Mouse (Mus musculus): ENCODE measurements around the gene Plcb3. TPM values are rescaled to one million over a fixed set of nuclear protein-coding genes. Genes with fewer than 3 reads are reported as not detected.

Plcb3 gene
- polyA plus RNA-seq, 1 experiment, result 31.5 TPM

DNA sequence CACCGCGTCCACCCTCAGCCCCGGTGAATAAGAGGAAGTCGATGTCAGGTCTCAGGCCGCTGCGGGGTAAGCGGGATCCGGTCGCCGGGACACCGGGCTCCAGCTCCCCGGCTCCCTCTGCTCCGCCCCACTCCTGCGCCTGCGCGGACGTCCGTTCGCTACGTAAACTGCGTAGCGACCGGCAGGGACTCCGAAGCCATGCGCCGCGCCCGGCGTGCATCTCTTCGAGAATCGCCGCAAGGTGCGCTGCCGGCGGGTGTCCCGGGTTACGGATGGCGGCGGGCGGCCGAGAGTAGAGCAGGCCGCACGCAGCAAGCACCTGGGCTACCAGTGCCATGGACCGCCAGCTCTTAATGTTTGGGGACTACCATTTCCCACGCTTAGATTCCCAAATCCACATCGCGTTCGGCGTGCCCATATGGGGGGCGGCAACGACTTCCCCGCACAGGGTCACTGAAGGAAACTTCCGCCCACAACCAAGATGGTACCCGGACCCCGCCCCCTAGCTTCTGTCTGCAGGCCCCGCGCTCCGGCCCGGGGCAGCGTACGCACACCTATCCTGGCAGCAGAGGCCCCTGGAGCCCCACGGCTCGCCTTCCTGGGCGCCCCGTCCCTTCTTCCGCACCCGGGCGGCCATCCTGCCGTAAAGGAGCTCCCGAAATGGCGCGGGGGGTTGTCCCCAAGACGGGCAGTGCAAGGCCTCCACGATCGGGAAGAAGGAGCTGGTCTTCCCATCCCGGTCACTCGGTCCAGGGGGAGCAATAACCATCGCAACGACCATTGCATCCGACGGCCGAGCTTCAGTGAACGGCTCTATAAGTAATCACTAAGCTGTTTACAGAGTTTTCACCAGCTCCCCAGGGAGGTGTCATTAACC is 34.7 kb downstream of the Plcb3 start, which contains the start of gene Bad:
TSS of gene Bad (plus strand) at position 490 of the 877 bp plus-strand sequence.
- WGBS, result under 1% methylated on average over 83 of the region's 83 CpGs
- DNase-seq (ENCODE audit: low read depth in 1 of 2, low spot score in 2 of 2), result peak; percentile 86 to 88

GRCm38 (mm10) chr19:6940396-6941351 is 35.6 kb downstream of the Plcb3 start:
- H3K27ac ChIP-seq (ENCODE audit: insufficient read depth, low read length), result peak overlapping the region; percentile 39; the same call in 1 of the 2 replicates
- H3K27me3 ChIP-seq (ENCODE audit: control insufficient read depth, insufficient read depth, low read length), result no peaks in the 10 kb centered on the region
- peak overlapping the region; percentile 69 for H3K4me3 ChIP-seq (ENCODE audit: extremely low read depth, insufficient read depth, insufficient read length)
- 30% methylated on average over 28 of the region's 29 CpGs for WGBS
- H3K36me3 ChIP-seq (ENCODE audit: control insufficient read depth, insufficient read depth, low read length), result no peaks in the 10 kb centered on the region
- no peak for DNase-seq (ENCODE audit: low read depth in 1 of 2, low spot score in 2 of 2)
- no peak for TF ChIP-seq POLR2A (IDR thresholded peaks at IDR 0.05; ENCODE audit: low read depth, low read length)
- TF ChIP-seq CTCF (IDR thresholded peaks at IDR 0.05; ENCODE audit: extremely low read depth, insufficient read depth, insufficient read length, insufficient replicate concordance), result no peak
- H3K4me1 ChIP-seq (ENCODE audit: control insufficient read depth, insufficient read depth, insufficient read length), result peaks cover 2% of the 10 kb centered on the region

More for the DNA sequence above, 34.7 kb downstream of the Plcb3 start, which contains the start of gene Bad:
- TF ChIP-seq CTCF (IDR thresholded peaks at IDR 0.05; ENCODE audit: extremely low read depth, insufficient read depth, insufficient read length, insufficient replicate concordance) (no peak), POLR2A (IDR thresholded peaks at IDR 0.05; ENCODE audit: low read depth, low read length) (no peak)
- H3K27ac ChIP-seq (ENCODE audit: insufficient read depth, low read length), result peak within 1 kb of the TSS; percentile 81
- no peaks in the 10 kb centered on the region for H3K36me3 ChIP-seq (ENCODE audit: control insufficient read depth, insufficient read depth, low read length)
- H3K4me1 ChIP-seq (ENCODE audit: control insufficient read depth, insufficient read depth, insufficient read length), result peaks cover 2% of the 10 kb centered on the region
- H3K27me3 ChIP-seq (ENCODE audit: control insufficient read depth, insufficient read depth, low read length), result no peaks in the 10 kb centered on the region
- H3K4me3 ChIP-seq (ENCODE audit: extremely low read depth, insufficient read depth, insufficient read length), result peak within 1 kb of the TSS; percentile 69

DNA sequence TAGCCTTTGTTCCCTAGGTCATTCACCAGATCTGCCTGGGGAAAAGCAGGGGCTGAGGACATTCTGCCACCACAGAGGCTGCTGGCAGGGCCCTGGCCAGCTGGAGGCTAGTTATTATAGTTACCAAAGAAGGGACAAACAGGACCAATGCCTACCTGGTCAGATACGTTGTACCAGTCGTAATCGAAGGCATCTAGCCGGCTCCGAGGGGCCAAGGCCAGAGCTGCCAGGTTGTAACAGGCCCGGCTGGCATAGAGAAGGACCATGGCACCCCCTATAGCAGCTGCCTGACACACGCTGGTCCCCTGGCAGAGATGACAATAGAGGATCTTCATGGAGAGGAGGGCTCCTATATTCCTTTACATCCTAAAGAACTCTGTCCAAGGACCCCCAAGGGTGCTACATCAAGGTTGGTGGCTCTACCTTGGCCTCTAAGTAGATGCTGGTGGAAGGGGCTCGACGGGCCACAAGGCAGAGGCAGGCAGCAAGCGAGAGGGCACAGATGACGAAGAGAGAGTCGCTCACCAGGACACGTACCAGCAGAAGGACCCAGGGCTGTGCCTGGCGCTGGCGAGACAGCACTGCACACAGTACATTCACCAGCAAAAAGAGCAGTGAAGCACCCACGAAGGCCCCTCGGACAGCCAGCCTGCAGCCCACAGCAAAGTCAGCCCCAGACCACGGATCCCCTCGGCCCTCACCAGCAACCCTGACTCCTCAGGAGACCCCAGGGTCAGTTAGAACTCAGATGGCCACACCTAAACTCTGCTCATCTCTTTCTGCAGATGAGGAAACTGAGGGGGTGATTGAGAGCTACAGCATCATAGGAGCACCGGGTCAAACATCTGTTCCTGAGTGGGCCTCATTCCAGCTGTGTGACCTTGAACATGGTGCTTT is 36.9 kb downstream of the Plcb3 start:
- TF ChIP-seq CTCF (IDR thresholded peaks at IDR 0.05; ENCODE audit: extremely low read depth, insufficient read depth, insufficient read length, insufficient replicate concordance) (no peak), POLR2A (IDR thresholded peaks at IDR 0.05; ENCODE audit: low read depth, low read length) (no peak)
- peaks cover 3% of the 10 kb centered on the region; the same call in 1 of the 2 replicates for H3K27me3 ChIP-seq (ENCODE audit: control insufficient read depth, insufficient read depth, low read length)
- no peak overlapping the region for H3K27ac ChIP-seq (ENCODE audit: insufficient read depth, low read length)
- H3K4me3 ChIP-seq (ENCODE audit: extremely low read depth, insufficient read depth, insufficient read length), result no peak overlapping the region
- H3K4me1 ChIP-seq (ENCODE audit: control insufficient read depth, insufficient read depth, insufficient read length), result peaks cover 2% of the 10 kb centered on the region
- no peaks in the 10 kb centered on the region for H3K36me3 ChIP-seq (ENCODE audit: control insufficient read depth, insufficient read depth, low read length)
- no peak for DNase-seq (ENCODE audit: low read depth in 1 of 2, low spot score in 2 of 2)
- WGBS, result 94% methylated on average over 20 of the region's 20 CpGs

- no peak overlapping the region for H3K27ac ChIP-seq (ENCODE audit: insufficient read depth, low read length)
- H3K27me3 ChIP-seq (ENCODE audit: control insufficient read depth, insufficient read depth, low read length), result peaks cover 12% of the 10 kb centered on the region
- H3K4me1 ChIP-seq (ENCODE audit: control insufficient read depth, insufficient read depth, insufficient read length), result peaks cover 8% of the 10 kb centered on the region
- no peaks in the 10 kb centered on the region for H3K36me3 ChIP-seq (ENCODE audit: control insufficient read depth, insufficient read depth, low read length)
- no peak for DNase-seq (ENCODE audit: low read depth in 1 of 2, low spot score in 2 of 2)
- WGBS, result 89% methylated on average over 16 of the region's 16 CpGs
- TF ChIP-seq CTCF (IDR thresholded peaks at IDR 0.05; ENCODE audit: extremely low read depth, insufficient read depth, insufficient read length, insufficient replicate concordance), result no peak
- no peak for TF ChIP-seq POLR2A (IDR thresholded peaks at IDR 0.05; ENCODE audit: low read depth, low read length)
- H3K4me3 ChIP-seq (ENCODE audit: extremely low read depth, insufficient read depth, insufficient read length), result no peak overlapping the region
Measured at GRCm38 (mm10) chr19:6937541-6938465, 38.5 kb downstream of the Plcb3 start.

- TF ChIP-seq CTCF (IDR thresholded peaks at IDR 0.05; ENCODE audit: extremely low read depth, insufficient read depth, insufficient read length, insufficient replicate concordance), result no peak; the same call in 1 of the 2 replicates
- TF ChIP-seq POLR2A (IDR thresholded peaks at IDR 0.05; ENCODE audit: low read depth, low read length), result no peak
- peaks cover 8% of the 10 kb centered on the region for H3K4me1 ChIP-seq (ENCODE audit: control insufficient read depth, insufficient read depth, insufficient read length)
- no peak for DNase-seq (ENCODE audit: low read depth in 1 of 2, low spot score in 2 of 2)
- no peak overlapping the region for H3K4me3 ChIP-seq (ENCODE audit: extremely low read depth, insufficient read depth, insufficient read length)
- no peaks in the 10 kb centered on the region for H3K36me3 ChIP-seq (ENCODE audit: control insufficient read depth, insufficient read depth, low read length)
- peaks cover 17% of the 10 kb centered on the region for H3K27me3 ChIP-seq (ENCODE audit: control insufficient read depth, insufficient read depth, low read length)
- 35% methylated on average over 3 of the region's 3 CpGs for WGBS
- no peak overlapping the region for H3K27ac ChIP-seq (ENCODE audit: insufficient read depth, low read length)
Measured at GRCm38 (mm10) chr19:6936299-6936698, 40.0 kb downstream of the Plcb3 start.

Measured in spleen, adult 2 months (tissue).